Mouse (Mus musculus): ENCODE results near the gene Tapbpl.

Tapbpl gene

DNA sequence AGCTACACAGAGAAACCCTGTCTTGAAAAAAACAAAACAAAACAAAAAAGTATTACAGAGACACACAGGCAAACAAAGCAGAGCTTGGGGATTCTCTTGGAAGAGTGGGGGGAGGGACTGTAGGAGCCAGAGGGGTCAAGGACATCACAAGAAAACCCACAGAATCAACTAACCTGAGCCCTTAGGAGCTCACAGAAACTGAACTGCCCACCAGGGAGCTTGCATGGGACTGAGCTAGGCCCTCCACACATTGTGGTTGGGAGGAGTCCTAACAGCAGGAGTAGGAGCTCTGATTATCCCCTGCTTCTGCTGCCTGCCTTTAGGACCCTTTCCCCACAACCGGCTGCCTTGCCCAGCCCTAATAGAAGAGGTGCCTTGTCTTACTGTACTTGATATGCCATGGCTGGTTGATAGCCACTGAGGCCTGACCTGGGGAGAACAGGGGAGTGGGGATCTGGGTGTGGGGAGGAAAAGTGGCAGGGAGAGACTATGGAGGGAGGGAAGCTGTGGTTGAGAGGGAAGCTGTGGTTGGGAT, 36.1 kb downstream of the Tapbpl start:
- no peak for DNase-seq

DNA sequence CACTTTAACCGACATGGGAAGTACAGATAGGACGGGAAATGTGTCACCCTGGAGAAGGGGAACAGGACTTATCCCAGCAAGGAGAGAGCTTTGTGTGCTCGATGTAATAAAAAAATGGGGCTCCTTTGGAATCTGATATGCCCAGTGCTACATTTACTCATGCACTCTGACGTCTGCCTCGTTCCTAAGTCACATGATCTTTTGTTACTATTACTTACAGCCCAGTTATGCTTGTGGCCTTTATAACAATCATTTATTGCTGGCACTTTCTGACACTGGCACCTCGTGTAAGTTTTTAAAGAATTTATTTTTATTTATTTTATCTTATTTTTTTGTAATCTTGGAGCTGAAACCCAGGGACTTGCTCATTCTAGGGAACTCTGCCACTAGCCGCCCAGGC, 38.3 kb downstream of the Tapbpl start:
- DNase-seq: no peak

DNA sequence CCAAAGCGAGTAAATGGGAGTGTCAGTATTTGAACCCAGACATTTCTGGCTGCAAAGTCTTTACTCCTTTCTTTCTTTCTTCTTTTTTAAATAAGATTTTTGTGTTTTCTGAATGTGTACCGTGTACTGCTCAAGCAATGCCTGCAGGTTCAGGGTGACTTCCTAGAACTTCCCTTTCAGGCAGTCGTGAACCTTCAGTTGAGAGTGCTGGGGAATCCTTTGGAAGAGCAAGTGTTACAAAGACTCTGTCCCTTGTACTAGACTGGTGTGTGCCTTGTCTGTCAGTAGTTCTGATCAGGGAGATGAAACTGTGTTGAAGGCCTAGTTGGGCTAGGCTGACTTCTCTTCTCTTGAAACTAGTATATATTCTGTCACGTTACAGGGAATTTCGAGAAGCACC, 38.8 kb downstream of the Tapbpl start:
- no peak for DNase-seq

DNA sequence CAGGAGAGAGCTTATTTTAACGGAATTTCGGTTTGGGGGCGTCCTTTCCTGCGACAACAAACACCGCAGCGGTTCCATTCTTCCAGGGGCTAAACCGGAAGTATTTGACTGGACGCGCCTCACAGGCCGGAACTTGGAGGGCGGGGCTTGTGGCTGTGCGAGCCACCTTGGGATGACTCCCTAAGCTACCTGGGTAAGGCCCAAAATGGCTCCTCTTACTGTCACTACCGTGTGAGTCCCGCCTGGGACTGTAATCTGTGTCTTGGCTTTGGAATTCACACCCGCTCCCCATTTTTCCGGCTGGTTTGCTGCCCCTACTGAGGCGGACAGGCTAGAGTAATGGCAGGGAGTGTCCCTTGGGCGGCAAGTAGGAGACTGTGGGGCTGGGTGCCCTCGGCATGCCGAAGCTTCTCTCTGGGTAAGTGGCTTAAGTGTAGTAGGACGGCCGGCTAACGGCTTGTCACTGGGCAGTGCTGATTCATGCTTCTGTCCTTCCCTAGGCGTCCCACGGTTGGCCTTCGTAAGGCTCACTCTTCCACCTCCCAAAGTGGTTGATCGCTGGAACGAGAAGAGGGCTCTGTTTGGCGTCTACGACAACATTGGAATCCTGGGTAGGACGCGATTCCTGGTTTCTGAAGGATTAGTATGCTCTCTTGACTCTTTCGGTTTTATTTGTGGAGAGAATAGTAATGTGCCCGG, 39.5 kb downstream of the Tapbpl start:
- peak; percentile 94 for DNase-seq

DNA sequence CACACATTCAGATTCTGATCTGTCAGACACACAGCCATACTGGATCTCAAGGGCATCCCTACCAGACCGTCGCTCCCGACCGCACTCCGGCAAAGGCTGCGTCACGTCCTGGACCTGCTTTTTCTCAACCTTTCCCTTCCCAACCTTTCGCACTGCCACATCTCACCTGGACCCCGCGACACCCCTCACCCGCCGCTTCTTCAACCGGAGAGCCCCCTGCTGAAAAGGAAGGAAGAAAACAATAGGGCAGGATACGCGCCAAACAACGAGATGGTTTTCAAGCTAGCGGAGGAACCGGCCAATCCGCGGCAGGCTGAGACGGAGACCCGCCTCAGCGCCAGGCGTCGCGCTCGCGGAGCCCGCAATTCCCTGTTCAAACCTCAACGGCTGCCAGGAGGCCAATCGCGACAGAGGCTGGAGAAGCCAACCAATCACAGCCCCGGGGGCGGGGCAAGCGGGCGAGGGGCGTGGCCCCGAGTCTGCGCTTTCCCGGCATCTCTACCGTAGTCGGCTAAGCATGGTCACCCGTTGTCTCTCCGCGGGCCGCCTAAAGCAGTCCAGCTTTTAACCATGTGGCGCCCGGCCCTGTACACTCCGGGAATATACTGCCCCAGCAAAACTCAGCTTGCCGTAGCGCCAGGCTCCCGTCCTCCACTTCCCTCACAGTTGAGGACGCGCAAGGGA, 40.2 kb downstream of the Tapbpl start, which contains the start of the genes Ncapd2 and Mrpl51:
TSS of gene Ncapd2 (minus strand) at position 370 of the 684 bp plus-strand sequence.
TSS of gene Mrpl51 (plus strand) at position 470 of the 684 bp plus-strand sequence.
- DNase-seq: peak; percentile 97 to 98

DNA sequence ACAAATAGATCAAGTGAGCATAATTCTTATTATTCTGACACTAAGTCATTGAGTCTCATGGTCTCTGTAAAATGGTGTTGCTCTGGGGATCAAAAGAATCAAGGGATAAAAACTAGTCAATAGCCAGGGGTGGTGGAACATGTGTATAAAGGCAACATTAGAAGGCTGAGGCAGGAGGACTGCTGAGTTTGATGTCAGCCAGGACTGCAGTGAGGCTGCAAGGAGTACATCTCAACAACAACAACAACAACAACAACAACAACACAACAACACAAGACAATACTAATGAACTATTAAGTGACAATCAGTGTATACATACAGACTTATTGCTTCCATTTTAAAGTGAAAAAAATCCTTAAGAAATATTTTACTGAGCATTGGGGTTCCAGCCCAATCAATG, 40.8 kb downstream of the Tapbpl start:
- DNase-seq: no peak

DNA sequence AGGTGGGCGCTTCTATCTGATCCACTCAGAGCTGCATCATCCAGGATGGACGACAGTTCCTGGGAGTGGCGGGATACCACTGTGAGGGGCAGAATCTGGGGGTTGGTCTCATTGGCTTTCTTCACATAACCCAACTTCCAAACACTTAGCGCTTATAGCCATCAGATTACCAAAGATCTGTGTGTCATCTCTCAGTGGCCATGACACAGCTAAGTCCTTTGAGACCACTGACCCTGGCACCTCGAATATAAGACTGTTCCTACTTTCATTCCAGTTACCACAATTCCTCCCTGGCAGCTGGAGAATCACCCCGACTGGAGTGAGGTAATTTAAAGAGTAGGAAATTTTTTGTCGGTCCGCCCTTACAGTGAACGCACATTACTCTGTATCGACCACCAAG, 45.5 kb downstream of the Tapbpl start:
- no peak for DNase-seq

DNA sequence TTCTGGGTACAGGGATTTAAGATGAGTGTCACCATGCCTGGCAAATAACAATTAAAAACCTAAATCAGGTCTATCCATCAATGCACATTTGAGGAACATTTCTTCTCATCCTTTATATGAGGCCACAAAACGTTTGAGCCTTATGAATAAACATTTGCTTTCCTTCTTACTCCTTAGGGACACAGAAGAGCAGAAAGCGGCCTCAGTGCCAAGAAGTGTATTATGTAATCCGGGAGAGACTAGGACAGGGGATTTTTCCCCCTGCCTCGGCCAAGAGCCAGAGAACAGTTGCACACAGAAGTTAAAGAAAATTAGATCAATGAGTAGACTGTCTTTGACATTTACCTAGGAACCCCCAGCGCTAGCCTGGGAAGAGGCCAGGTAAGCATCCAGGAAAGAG, 49.5 kb downstream of the Tapbpl start:
- no peak for DNase-seq

DNA sequence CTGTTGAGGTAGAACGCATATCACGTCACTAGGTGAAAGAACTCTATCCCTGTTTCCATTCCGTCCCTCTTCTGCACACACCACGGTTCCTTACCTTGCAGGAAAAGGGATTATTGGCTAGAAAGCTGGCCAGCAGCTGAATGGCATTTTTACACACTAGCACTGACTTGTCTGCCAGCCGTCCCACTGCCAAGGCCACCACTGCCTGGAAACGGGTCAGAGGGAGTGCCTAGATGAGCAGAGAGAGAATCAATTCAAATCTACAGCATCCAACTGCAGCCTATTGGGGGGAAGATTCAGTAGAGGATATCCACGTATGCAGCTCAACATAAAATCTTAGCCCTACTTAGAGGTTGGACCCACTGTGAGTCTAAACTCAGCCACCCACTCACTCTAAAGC, 52.1 kb downstream of the Tapbpl start:
- DNase-seq: no peak

DNA sequence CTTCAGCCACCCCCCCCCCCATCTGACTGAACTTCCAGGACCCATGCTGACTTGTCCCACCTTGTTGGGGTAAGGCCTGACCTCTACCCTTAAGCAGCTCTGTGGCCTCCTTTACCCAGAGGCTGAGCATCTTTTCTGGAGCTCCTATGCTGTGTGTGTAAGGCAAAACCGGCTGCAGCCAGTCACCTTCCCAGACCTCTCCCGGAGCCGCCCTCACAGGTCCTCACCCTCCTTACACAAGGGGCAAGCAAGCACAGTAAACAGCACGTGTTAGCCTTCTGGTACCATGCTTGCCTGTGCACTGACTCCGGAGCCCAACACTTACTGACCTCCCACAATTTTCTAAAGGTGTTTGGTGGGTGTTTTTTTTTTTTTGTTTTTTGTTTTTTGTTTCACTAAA, 56.2 kb downstream of the Tapbpl start:
- no peak for DNase-seq
